Mouse (Mus musculus): Measurements from ENCODE around the gene Cnih4. TPM values are rescaled to one million over a fixed set of nuclear protein-coding genes. Genes with fewer than 3 reads are reported as not detected.

Cnih4 gene
- total and polyA plus RNA-seq, 3 experiments, result 69.4 to 141 TPM; not detected in 1

DNA sequence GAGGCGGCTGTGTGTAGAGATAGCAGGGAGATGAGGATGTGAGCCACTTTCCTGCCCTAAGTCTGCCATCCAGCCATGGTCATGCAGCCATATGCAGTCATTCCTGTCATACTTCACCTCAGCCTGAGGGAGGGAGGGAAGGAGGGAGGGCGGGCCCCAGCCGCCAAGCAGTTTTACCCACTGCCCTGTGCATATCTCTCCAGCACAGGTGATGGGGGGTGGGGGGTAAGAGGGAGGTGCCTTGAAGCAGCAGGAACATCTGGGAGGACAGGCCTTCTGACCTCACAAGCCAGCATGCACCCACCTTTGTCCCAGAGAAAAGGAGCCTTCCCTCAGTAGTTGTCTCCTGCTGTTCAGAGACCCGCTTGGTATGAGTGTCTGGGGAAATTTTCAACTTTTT, 71.8 kb downstream of the Cnih4 start:
- no peak overlapping the region for H3K27ac ChIP-seq (ENCODE audit: control insufficient read depth, low read depth, low read length)

More for the DNA sequence above, 71.8 kb downstream of the Cnih4 start:
- H3K9ac ChIP-seq (ENCODE audit: control insufficient read depth, low read depth, low read length, poor library complexity, severe bottlenecking), result no peak overlapping the region
- TF ChIP-seq TCF12 (IDR thresholded peaks at IDR 0.05; ENCODE audit: low read depth, low read length) (0 out of 2 replicates have a peak, but pooled peaks have one; percentile 17), ZNF384 (IDR thresholded peaks at IDR 0.05; ENCODE audit: low read depth, low read length) (no peak), TAL1 (IDR thresholded peaks at IDR 0.05; ENCODE audit: low read length) (peak; percentile 36; the same call in 1 of the 2 replicates)
- no peaks in the 10 kb centered on the region for H3K27me3 ChIP-seq (ENCODE audit: control insufficient read depth in 1 of 2, insufficient read depth in 2 of 2, low read length in 2 of 2)
- peaks cover 0 to 17% of the 10 kb centered on the region in 2 experiments; a peak in 3 of 4 replicates for H3K36me3 ChIP-seq (ENCODE audit: control insufficient read depth in 1 of 2, insufficient read depth in 2 of 2, low read length in 2 of 2)
- H3K4me3 ChIP-seq (ENCODE audit: control insufficient read depth in 1 of 2, insufficient read depth in 1 of 2, low read depth in 2 of 2, low read length in 2 of 2), result no peak overlapping the region
- DNase-seq (ENCODE audit: low read depth, low spot score), result peak; percentile 23
- H3K9me3 ChIP-seq (replicated peaks; ENCODE audit: insufficient read depth, low read length), result no peaks in the 10 kb centered on the region
- peaks cover 19% of the 10 kb centered on the region for H3K79me2 ChIP-seq (ENCODE audit: control insufficient read depth, insufficient read depth, low read length, poor library complexity)
- peaks cover 0 to 5% of the 10 kb centered on the region in 2 experiments; a peak in 2 of 4 replicates for H3K4me1 ChIP-seq (ENCODE audit: control insufficient read depth in 1 of 2, insufficient read depth in 2 of 2, low read length in 2 of 2)

Other genes starting within 250 kb of the Cnih4 start
- gene Pycr2, start 240.4 kb upstream of the Cnih4 start, total RNA-seq (2012; rRNA removed), result 128 and 183 TPM in 2 replicates
- 100 to 1,000 TPM in 1 of 2 experiments, not detected in 1; 125 TPM for gene Pycr2, start 240.4 kb upstream of the Cnih4 start, polyA plus RNA-seq (2012; ENCODE audit: insufficient read depth in 1 of 2, insufficient read length in 2 of 2, low read depth in 1 of 2, low replicate concordance in 2 of 2, missing spikeins in 1 of 2)
- 3.5 and 6.4 TPM in 2 replicates for gene Lefty1, start 209.7 kb upstream of the Cnih4 start, total RNA-seq (2012; rRNA removed)
- gene Lefty1, start 209.7 kb upstream of the Cnih4 start, polyA plus RNA-seq (2012; ENCODE audit: insufficient read depth in 1 of 2, insufficient read length in 2 of 2, low read depth in 1 of 2, low replicate concordance in 2 of 2, missing spikeins in 1 of 2), result 1 to 10 TPM in 1 of 2 experiments, not detected in 1; 5.1 TPM
- gene Tmem63a, start 202.3 kb upstream of the Cnih4 start, total RNA-seq (2012; rRNA removed), result 7.5 and 7.7 TPM in 2 replicates
- 10 to 100 TPM in 1 of 2 experiments, not detected in 1; 12.8 TPM for gene Tmem63a, start 202.3 kb upstream of the Cnih4 start, polyA plus RNA-seq (2012; ENCODE audit: insufficient read depth in 1 of 2, insufficient read length in 2 of 2, low read depth in 1 of 2, low replicate concordance in 2 of 2, missing spikeins in 1 of 2)
- gene Ephx1, start 123.8 kb upstream of the Cnih4 start, total RNA-seq (2012; rRNA removed), result 0.15 and 0.23 TPM in 2 replicates
- under 1 TPM in 1 of 2 experiments, not detected in 1; 0.39 TPM for gene Ephx1, start 123.8 kb upstream of the Cnih4 start, polyA plus RNA-seq (2012; ENCODE audit: insufficient read depth in 1 of 2, insufficient read length in 2 of 2, low read depth in 1 of 2, low replicate concordance in 2 of 2, missing spikeins in 1 of 2)
- not detected in 2 replicates for gene 9130409I23Rik, start 93.5 kb upstream of the Cnih4 start, total RNA-seq (2012; rRNA removed)
- gene 9130409I23Rik, start 93.5 kb upstream of the Cnih4 start, polyA plus RNA-seq (2012; ENCODE audit: insufficient read depth in 1 of 2, insufficient read length in 2 of 2, low read depth in 1 of 2, low replicate concordance in 2 of 2, missing spikeins in 1 of 2), result not detected
- gene Nvl, start 489 bp upstream of the Cnih4 start, total RNA-seq (2012; rRNA removed), result 20.8 and 21.0 TPM in 2 replicates
- 10 to 100 TPM in 1 of 2 experiments, not detected in 1; 29.8 TPM for gene Nvl, start 489 bp upstream of the Cnih4 start, polyA plus RNA-seq (2012; ENCODE audit: insufficient read depth in 1 of 2, insufficient read length in 2 of 2, low read depth in 1 of 2, low replicate concordance in 2 of 2, missing spikeins in 1 of 2)
- 21.6 and 23.5 TPM in 2 replicates for gene Wdr26, start 67.3 kb downstream of the Cnih4 start, total RNA-seq (2012; rRNA removed)
- 10 to 100 TPM in 1 of 2 experiments, not detected in 1; 35.1 TPM for gene Wdr26, start 67.3 kb downstream of the Cnih4 start, polyA plus RNA-seq (2012; ENCODE audit: insufficient read depth in 1 of 2, insufficient read length in 2 of 2, low read depth in 1 of 2, low replicate concordance in 2 of 2, missing spikeins in 1 of 2)
- not detected in 2 replicates for gene Cnih3, start 207.9 kb downstream of the Cnih4 start, total RNA-seq (2012; rRNA removed)
- gene Cnih3, start 207.9 kb downstream of the Cnih4 start, polyA plus RNA-seq (2012; ENCODE audit: insufficient read depth in 1 of 2, insufficient read length in 2 of 2, low read depth in 1 of 2, low replicate concordance in 2 of 2, missing spikeins in 1 of 2), result not detected

All from MEL (cell line).